Mouse (Mus musculus) small intestine, adult 2 months (tissue): ENCODE data around the gene Hnrnpab. TPM values are rescaled to one million over a fixed set of nuclear protein-coding genes. Genes with fewer than 3 reads are reported as not detected.

Experiments used
- H3K27ac ChIP-seq: fragments of 200-500 bp; 2 replicates; pipeline ENCODE4 v1.5.1; 2012; ENCODE audit warnings: low read depth, low read length, control low read depth, inconsistent platforms; ENCODE audit not compliant: insufficient read depth
- H3K27me3 ChIP-seq: fragments of 200-500 bp; 2 replicates; pipeline ENCODE4 v1.6.1; 2012; ENCODE audit warnings: mild to moderate bottlenecking, moderate library complexity, low read length, inconsistent platforms; ENCODE audit not compliant: control insufficient read depth, insufficient read depth
- H3K36me3 ChIP-seq: fragments of 200-500 bp; 2 replicates; pipeline ENCODE4 v1.6.1; 2012; ENCODE audit warnings: mild to moderate bottlenecking, low read length, control low read depth, inconsistent platforms; ENCODE audit not compliant: control insufficient read depth, insufficient read depth
- H3K4me1 ChIP-seq: fragments of 200-500 bp; 2 replicates; pipeline ENCODE4 v1.6.1; 2012; ENCODE audit warnings: low read length, inconsistent platforms, mixed read lengths; ENCODE audit not compliant: control insufficient read depth, insufficient read depth, insufficient read length
- H3K4me3 ChIP-seq: fragments of 200-500 bp; 2 replicates; pipeline ENCODE4 v1.5.1; 2012; ENCODE audit warnings: low read depth, mild to moderate bottlenecking, control low read depth, inconsistent platforms, low read length, moderate library complexity
- CTCF ChIP-seq: fragments of 200-500 bp; IDR thresholded peaks from 2 replicates; pipeline ENCODE4 v1.5.1; 2012; ENCODE audit warnings: low read depth, mild to moderate bottlenecking, control low read depth, inconsistent platforms, low read length, moderate library complexity, mixed read lengths; ENCODE audit not compliant: insufficient replicate concordance, insufficient read length; ENCODE audit errors: extremely low read depth
- POLR2A ChIP-seq: fragments of 200-500 bp; IDR thresholded peaks from 2 replicates; pipeline ENCODE4 v1.6.1; 2012; ENCODE audit warnings: low read depth, mild to moderate bottlenecking, control low read depth, inconsistent platforms, low read length, moderate library complexity
- WGBS: fragments of 180-500 bp; shearing (Covaris S2); methylation state at CpG from one replicate; pipeline ENCODE4 v1.1.7; 2018; 5-methylcytosine and 5-hydroxymethylcytosine counted together
- polyA plus RNA-seq: library from polyadenylated mRNA; depleted of rRNA; stranded (reverse); fragments of >200 nt; gene quantifications from 2 replicates; pipeline ENCODE4 v1.2.3, GENCODE M21; 2012; rRNA removed

The Hnrnpab gene
- polyA plus RNA-seq, 1 experiment: 428 TPM

- 13% methylated on average over 3 of the region's 3 CpGs for WGBS
- H3K4me1 ChIP-seq: no peaks in the 10 kb centered on the region
- no peak for TF ChIP-seq POLR2A
- TF ChIP-seq CTCF: no peak
These were observed 41.6 kb downstream of the Hnrnpab start for GRCm38 (mm10) chr11:51565062-51565461.

GRCm38 (mm10) chr11:51563276-51563675, 43.4 kb downstream of the Hnrnpab start:
- WGBS: 81% methylated on average over 1 of the region's 1 CpGs
- H3K36me3 ChIP-seq: no peaks in the 10 kb centered on the region
- H3K27ac ChIP-seq: no peak overlapping the region
- H3K27me3 ChIP-seq: no peaks in the 10 kb centered on the region
- TF ChIP-seq CTCF (no peak), POLR2A (no peak)
- H3K4me1 ChIP-seq: no peaks in the 10 kb centered on the region
- H3K4me3 ChIP-seq: no peak overlapping the region

More at GRCm38 (mm10) chr11:51565062-51565461, 41.6 kb downstream of the Hnrnpab start:
- Histone ChIP-seq H3K4me3 (no peak overlapping the region), H3K36me3 (no peaks in the 10 kb centered on the region), H3K27me3 (no peaks in the 10 kb centered on the region), H3K27ac (no peak overlapping the region)

- H3K36me3 ChIP-seq: no peaks in the 10 kb centered on the region
- H3K4me3 ChIP-seq: no peak overlapping the region
- H3K27me3 ChIP-seq: no peaks in the 10 kb centered on the region
- 44% methylated on average over 2 of the region's 2 CpGs for WGBS
- H3K4me1 ChIP-seq: no peaks in the 10 kb centered on the region
- no peak overlapping the region for H3K27ac ChIP-seq
- TF ChIP-seq POLR2A (no peak), CTCF (no peak)
These were observed 51.6 kb downstream of the Hnrnpab start for GRCm38 (mm10) chr11:51555066-51555465.

GRCm38 (mm10) chr11:51554590-51554989, 52.1 kb downstream of the Hnrnpab start:
- TF ChIP-seq POLR2A (no peak), CTCF (no peak)
- Histone ChIP-seq H3K27me3 (no peaks in the 10 kb centered on the region), H3K27ac (no peak overlapping the region), H3K4me1 (no peaks in the 10 kb centered on the region), H3K36me3 (no peaks in the 10 kb centered on the region), H3K4me3 (no peak overlapping the region)
- WGBS: 75% methylated on average over 10 of the region's 10 CpGs

- H3K4me1 ChIP-seq: no peaks in the 10 kb centered on the region
- no peak for TF ChIP-seq POLR2A
- no peak for TF ChIP-seq CTCF
- H3K27ac ChIP-seq: no peak overlapping the region
- H3K36me3 ChIP-seq: no peaks in the 10 kb centered on the region
- WGBS: 54% methylated on average over 3 of the region's 3 CpGs
- no peak overlapping the region for H3K4me3 ChIP-seq
- H3K27me3 ChIP-seq: no peaks in the 10 kb centered on the region
These were observed 54.6 kb downstream of the Hnrnpab start for GRCm38 (mm10) chr11:51552091-51552490.

- H3K4me1 ChIP-seq: no peaks in the 10 kb centered on the region
- WGBS: 30% methylated on average over 5 of the region's 5 CpGs
- no peaks in the 10 kb centered on the region for H3K27me3 ChIP-seq
- H3K4me3 ChIP-seq: no peak overlapping the region
- TF ChIP-seq CTCF: no peak
- TF ChIP-seq POLR2A: no peak
- no peak overlapping the region for H3K27ac ChIP-seq
- no peaks in the 10 kb centered on the region for H3K36me3 ChIP-seq
These were observed 55.4 kb downstream of the Hnrnpab start for GRCm38 (mm10) chr11:51551253-51551652.

Other genes starting within 250 kb of the Hnrnpab start
- gene Phykpl, start 22.1 kb downstream of the Hnrnpab start, polyA plus RNA-seq: 14.9 and 18.7 TPM in 2 replicates
- gene Nhp2, start 12.9 kb upstream of the Hnrnpab start, polyA plus RNA-seq: 33.8 and 45.0 TPM in 2 replicates
- gene Rmnd5b, start 29.0 kb upstream of the Hnrnpab start, polyA plus RNA-seq: 36.0 and 45.9 TPM in 2 replicates
- gene N4bp3, start 44.0 kb upstream of the Hnrnpab start, polyA plus RNA-seq: 2.5 and 5.0 TPM in 2 replicates
- 2.4 and 3.1 TPM in 2 replicates for gene D930048N14Rik, start 44.1 kb upstream of the Hnrnpab start, polyA plus RNA-seq
- gene 0610009B22Rik, start 82.0 kb upstream of the Hnrnpab start, polyA plus RNA-seq: 1.4 and 3.0 TPM in 2 replicates
- gene Sec24a, start 156.8 kb upstream of the Hnrnpab start, polyA plus RNA-seq: 36.6 and 56.9 TPM in 2 replicates
- 11.4 and 19.9 TPM in 2 replicates for gene Sar1b, start 156.8 kb upstream of the Hnrnpab start, polyA plus RNA-seq